Mouse (Mus musculus): ENCODE data around the gene Hrk. TPM values are rescaled to one million over a fixed set of nuclear protein-coding genes. Genes with fewer than 3 reads are reported as not detected.

Gene Hrk
- total RNA-seq, 2 experiments from 2014 or later: not detected

- no peak for ATAC-seq (ENCODE audit: poor library complexity, severe bottlenecking)
Observed at GRCm38 (mm10) chr5:118214418-118215154, 50.1 kb downstream of the Hrk start.

- no peak for ATAC-seq (ENCODE audit: poor library complexity, severe bottlenecking)
Observed at GRCm38 (mm10) chr5:118217410-118217809, 53.0 kb downstream of the Hrk start.

- ATAC-seq (ENCODE audit: poor library complexity, severe bottlenecking): no peak
Observed at GRCm38 (mm10) chr5:118223142-118223757, 58.8 kb downstream of the Hrk start.

GRCm38 (mm10) chr5:118230071-118230611 lies 65.7 kb downstream of the Hrk start:
- no peak for ATAC-seq (ENCODE audit: poor library complexity, severe bottlenecking)

GRCm38 (mm10) chr5:118236891-118237290 lies 72.4 kb downstream of the Hrk start:
- no peak for ATAC-seq (ENCODE audit: poor library complexity, severe bottlenecking)

Other genes with a start within 250 kb of the Hrk start
- gene Fbxo21, start 187.9 kb upstream of the Hrk start, total RNA-seq (2015): 2.0 and 3.1 TPM in 2 replicates
- 4.2 and 4.8 TPM in 2 replicates for gene Fbxo21, start 187.9 kb upstream of the Hrk start, total RNA-seq (2017)
- 1.8 and 4.2 TPM in 2 replicates for gene Tesc, start 136.9 kb upstream of the Hrk start, total RNA-seq (2015)
- gene Tesc, start 136.9 kb upstream of the Hrk start, total RNA-seq (2017): 2.2 and 2.4 TPM in 2 replicates
- gene Fbxw8, start 9.2 kb upstream of the Hrk start, total RNA-seq (2015): 7.0 and 7.1 TPM in 2 replicates
- gene Fbxw8, start 9.2 kb upstream of the Hrk start, total RNA-seq (2017): 11.3 and 11.7 TPM in 2 replicates
- gene Rnft2, start 80.5 kb downstream of the Hrk start, total RNA-seq (2015): 0.11 and 0.50 TPM in 2 replicates
- 1.5 TPM in 1 of 2 replicates, not detected in the other for gene Rnft2, start 80.5 kb downstream of the Hrk start, total RNA-seq (2017)
- 1.8 and 1.9 TPM in 2 replicates for gene 2410131K14Rik, start 80.6 kb downstream of the Hrk start, total RNA-seq (2015)
- gene 2410131K14Rik, start 80.6 kb downstream of the Hrk start, total RNA-seq (2017): 4.3 TPM in 2 replicates